Mouse (Mus musculus): Measurements from ENCODE around the gene Aspscr1. TPM values are rescaled to one million over a fixed set of nuclear protein-coding genes. Genes with fewer than 3 reads are reported as not detected.

The Aspscr1 gene
- 107 TPM in 2 replicates for polyA plus RNA-seq (2015; fragmentation: Nextera tagmentation; extraction: Ambion mirVana)

GRCm38 (mm10) chr11:120672687-120673593, at the start of gene Aspscr1:
TSS of gene Aspscr1 (plus strand) at chr11:120672973.
- H3K9ac ChIP-seq, result peak within 1 kb of the TSS; percentile 62
- H3K4me1 ChIP-seq, result peaks cover 14% of the 10 kb centered on the region
- H3K27ac ChIP-seq, result peak within 1 kb of the TSS; percentile 94
- H3K27me3 ChIP-seq, result no peaks in the 10 kb centered on the region
- peak; percentile 96 for ATAC-seq (ENCODE audit: insufficient number of reproducible peaks, low FRiP score, low TSS enrichment, low read depth)
- under 1% methylated on average over 83 of the region's 83 CpGs for WGBS
- H3K4me2 ChIP-seq, result peak within 1 kb of the TSS; percentile 77
- peaks cover 14% of the 10 kb centered on the region for H3K36me3 ChIP-seq
- no peaks in the 10 kb centered on the region for H3K9me3 ChIP-seq
- H3K4me3 ChIP-seq, result peak within 1 kb of the TSS; percentile 90

DNA sequence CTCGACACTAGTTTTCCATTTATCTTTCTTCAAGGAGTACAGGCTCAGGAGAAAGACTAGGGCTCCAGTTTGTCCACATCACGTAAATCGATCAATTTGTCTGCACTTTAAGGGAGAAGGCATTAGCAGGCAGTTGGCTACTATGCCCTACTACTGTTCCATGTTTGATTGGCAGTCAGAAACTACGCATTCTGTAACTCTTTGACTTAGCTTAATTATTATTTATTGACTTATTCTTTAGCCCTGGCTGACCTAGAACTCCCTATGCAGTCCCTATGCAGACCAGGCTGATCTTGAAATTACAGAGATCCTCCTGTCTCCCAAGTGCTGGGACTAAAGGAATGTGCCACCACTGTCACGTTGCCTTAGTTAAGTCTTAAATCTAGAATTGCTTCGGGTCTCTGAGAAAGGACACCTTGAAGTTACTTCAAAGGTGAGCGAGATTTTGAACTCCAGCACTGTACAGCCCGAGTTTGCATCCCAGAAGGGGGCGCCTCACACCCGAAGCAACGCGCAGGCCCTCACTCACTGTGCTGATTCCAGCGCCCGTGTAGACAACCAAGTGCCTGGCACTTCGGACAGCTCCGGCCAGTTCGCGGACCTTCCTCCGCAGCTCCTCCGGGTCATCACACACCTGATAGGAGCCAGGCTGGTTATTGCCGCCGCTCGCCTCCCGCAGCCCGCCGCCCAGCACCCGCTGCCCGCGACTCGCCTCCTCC, 48.7 kb upstream of the Aspscr1 start:
- Histone ChIP-seq H3K4me3 (peak overlapping the region; percentile 92), H3K36me3 (peaks cover 58% of the 10 kb centered on the region), H3K27me3 (no peaks in the 10 kb centered on the region), H3K4me1 (peaks cover 13% of the 10 kb centered on the region), H3K27ac (peak overlapping the region; percentile 78), H3K9ac (peak overlapping the region; percentile 65), H3K4me2 (peak overlapping the region; percentile 98), H3K9me3 (no peaks in the 10 kb centered on the region)
- 12% methylated on average over 30 of the region's 30 CpGs for WGBS
- no peak for ATAC-seq (ENCODE audit: insufficient number of reproducible peaks, low FRiP score, low TSS enrichment, low read depth)

GRCm38 (mm10) chr11:120624680-120625111, 48.1 kb upstream of the Aspscr1 start:
- H3K36me3 ChIP-seq, result peaks cover 61% of the 10 kb centered on the region
- WGBS, result 0% methylated on average over 52 of the region's 53 CpGs

DNA sequence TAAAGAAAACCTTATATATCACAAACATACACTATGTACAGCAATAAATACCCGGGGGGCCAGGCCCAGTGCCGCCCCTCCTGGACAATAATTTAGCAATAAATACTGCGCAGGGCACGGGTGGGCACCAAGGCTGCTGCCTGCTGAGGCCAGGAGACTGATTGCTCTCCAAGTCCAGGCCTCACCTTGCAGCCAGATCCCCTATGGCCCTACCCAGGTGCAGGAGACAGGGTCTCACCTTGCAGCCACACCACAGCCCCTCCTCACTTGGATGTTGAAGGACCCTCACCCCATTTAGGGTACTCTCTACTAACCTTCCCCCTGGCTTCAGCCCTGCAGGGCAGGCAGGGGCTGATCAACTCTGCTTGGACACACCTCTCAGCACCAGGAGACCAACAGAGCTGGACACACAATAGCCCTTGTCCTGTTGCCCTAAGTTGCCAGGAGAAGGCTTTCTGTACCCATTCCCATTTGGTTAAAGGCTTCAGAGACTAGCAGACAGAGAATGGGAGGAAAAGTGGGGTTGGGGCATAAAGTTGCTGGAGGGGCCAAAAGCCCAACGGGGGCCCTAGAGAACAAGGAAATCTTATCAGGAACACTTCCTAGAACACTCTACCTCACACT, 47.5 kb upstream of the Aspscr1 start, which contains the start of gene Sirt7:
Gene Sirt7 (minus strand): TSS at position 89 of the 624 bp plus-strand sequence.
- peak; percentile 35; the same call in 1 of the 2 replicates for ATAC-seq (ENCODE audit: insufficient number of reproducible peaks, low FRiP score, low TSS enrichment, low read depth)
- 13% methylated on average over 5 of the region's 5 CpGs for WGBS
- no peaks in the 10 kb centered on the region for H3K9me3 ChIP-seq
- H3K4me1 ChIP-seq, result peaks cover 23% of the 10 kb centered on the region
- peaks cover 55% of the 10 kb centered on the region for H3K36me3 ChIP-seq
- H3K4me2 ChIP-seq, result peak within 1 kb of the TSS; percentile 98
- H3K4me3 ChIP-seq, result peak within 1 kb of the TSS; percentile 92
- H3K9ac ChIP-seq, result peak within 1 kb of the TSS; percentile 65
- H3K27ac ChIP-seq, result peak within 1 kb of the TSS; percentile 78
- H3K27me3 ChIP-seq, result no peaks in the 10 kb centered on the region

More at GRCm38 (mm10) chr11:120624680-120625111, 48.1 kb upstream of the Aspscr1 start:
- H3K4me2 ChIP-seq, result peak overlapping the region; percentile 98
- no peaks in the 10 kb centered on the region for H3K27me3 ChIP-seq
- H3K9me3 ChIP-seq, result no peaks in the 10 kb centered on the region
- H3K4me1 ChIP-seq, result peaks cover 17% of the 10 kb centered on the region
- H3K4me3 ChIP-seq, result peak overlapping the region; percentile 92
- peak; percentile 23; the same call in 1 of the 2 replicates for ATAC-seq (ENCODE audit: insufficient number of reproducible peaks, low FRiP score, low TSS enrichment, low read depth)
- peak overlapping the region; percentile 78 for H3K27ac ChIP-seq
- H3K9ac ChIP-seq, result peak overlapping the region; percentile 65

GRCm38 (mm10) chr11:120626785-120627467, 45.8 kb upstream of the Aspscr1 start:
- Histone ChIP-seq H3K9me3 (no peaks in the 10 kb centered on the region), H3K27ac (no peak overlapping the region), H3K27me3 (no peaks in the 10 kb centered on the region), H3K4me1 (peaks cover 38% of the 10 kb centered on the region), H3K36me3 (peaks cover 40% of the 10 kb centered on the region), H3K4me2 (no peak overlapping the region), H3K4me3 (no peak overlapping the region), H3K9ac (no peak overlapping the region)
- no peak for ATAC-seq (ENCODE audit: insufficient number of reproducible peaks, low FRiP score, low TSS enrichment, low read depth)
- 87% methylated on average over 11 of the region's 11 CpGs for WGBS

- no peaks in the 10 kb centered on the region for H3K27me3 ChIP-seq
Observed at GRCm38 (mm10) chr11:120627468-120628300, 45.1 kb upstream of the Aspscr1 start.

GRCm38 (mm10) chr11:120628601-120629340, 44.0 kb upstream of the Aspscr1 start:
- no peak overlapping the region for H3K4me2 ChIP-seq
- H3K27me3 ChIP-seq, result no peaks in the 10 kb centered on the region
- no peak overlapping the region for H3K9ac ChIP-seq
- H3K4me3 ChIP-seq, result no peak overlapping the region
- peaks cover 27% of the 10 kb centered on the region for H3K36me3 ChIP-seq
- H3K9me3 ChIP-seq, result no peaks in the 10 kb centered on the region
- H3K4me1 ChIP-seq, result peaks cover 45% of the 10 kb centered on the region
- WGBS, result 92% methylated on average over 23 of the region's 23 CpGs
- no peak overlapping the region for H3K27ac ChIP-seq
- no peak for ATAC-seq (ENCODE audit: insufficient number of reproducible peaks, low FRiP score, low TSS enrichment, low read depth)

More at GRCm38 (mm10) chr11:120627468-120628300, 45.1 kb upstream of the Aspscr1 start:
- Histone ChIP-seq H3K4me3 (no peak overlapping the region), H3K36me3 (peaks cover 33% of the 10 kb centered on the region), H3K27ac (no peak overlapping the region), H3K9ac (no peak overlapping the region), H3K4me1 (peaks cover 45% of the 10 kb centered on the region), H3K9me3 (no peaks in the 10 kb centered on the region), H3K4me2 (no peak overlapping the region)
- no peak for ATAC-seq (ENCODE audit: insufficient number of reproducible peaks, low FRiP score, low TSS enrichment, low read depth)
- WGBS, result 83% methylated on average over 22 of the region's 22 CpGs

- H3K36me3 ChIP-seq, result peaks cover 27% of the 10 kb centered on the region
- H3K4me2 ChIP-seq, result no peak overlapping the region
- no peak overlapping the region for H3K9ac ChIP-seq
- 84% methylated on average over 23 of the region's 23 CpGs for WGBS
- H3K4me3 ChIP-seq, result no peak overlapping the region
- ATAC-seq (ENCODE audit: insufficient number of reproducible peaks, low FRiP score, low TSS enrichment, low read depth), result no peak
- H3K27ac ChIP-seq, result peak overlapping the region; percentile 64
- peaks cover 44% of the 10 kb centered on the region for H3K4me1 ChIP-seq
- no peaks in the 10 kb centered on the region for H3K9me3 ChIP-seq
- H3K27me3 ChIP-seq, result no peaks in the 10 kb centered on the region
Observed at GRCm38 (mm10) chr11:120629341-120629730, 43.4 kb upstream of the Aspscr1 start.

GRCm38 (mm10) chr11:120629911-120630310, 42.9 kb upstream of the Aspscr1 start:
- Histone ChIP-seq H3K9me3 (no peaks in the 10 kb centered on the region), H3K27ac (peak overlapping the region; percentile 64), H3K4me2 (0 out of 2 replicates have a peak overlapping the region, but pooled peaks have one; percentile 7), H3K27me3 (no peaks in the 10 kb centered on the region), H3K4me3 (peak overlapping the region; percentile 8; the same call in 1 of the 2 replicates), H3K9ac (0 out of 2 replicates have a peak overlapping the region, but pooled peaks have one; percentile 14), H3K4me1 (peaks cover 44% of the 10 kb centered on the region), H3K36me3 (peaks cover 27% of the 10 kb centered on the region)
- ATAC-seq (ENCODE audit: insufficient number of reproducible peaks, low FRiP score, low TSS enrichment, low read depth), result no peak
- 43% methylated on average over 7 of the region's 7 CpGs for WGBS

- peak overlapping the region; percentile 64 for H3K27ac ChIP-seq
Observed at GRCm38 (mm10) chr11:120630401-120630871, 42.3 kb upstream of the Aspscr1 start.

More at GRCm38 (mm10) chr11:120630401-120630871, 42.3 kb upstream of the Aspscr1 start:
- no peaks in the 10 kb centered on the region for H3K27me3 ChIP-seq
- H3K4me2 ChIP-seq, result no peak overlapping the region
- peaks cover 40% of the 10 kb centered on the region for H3K4me1 ChIP-seq
- H3K4me3 ChIP-seq, result peak overlapping the region; percentile 8; the same call in 1 of the 2 replicates
- H3K36me3 ChIP-seq, result peaks cover 27% of the 10 kb centered on the region
- no peak for ATAC-seq (ENCODE audit: insufficient number of reproducible peaks, low FRiP score, low TSS enrichment, low read depth)
- 63% methylated on average over 5 of the region's 5 CpGs for WGBS
- no peaks in the 10 kb centered on the region for H3K9me3 ChIP-seq
- no peak overlapping the region for H3K9ac ChIP-seq

Data from limb, embryonic 15.5 days (tissue).